Mouse (Mus musculus) thymus, postnatal 14 days (tissue): ENCODE measurements around the gene Rere.

Experiments used
- DNase-seq: peaks from one replicate; pipeline ENCODE4 v3.0.0; 2021

Gene Rere

DNA sequence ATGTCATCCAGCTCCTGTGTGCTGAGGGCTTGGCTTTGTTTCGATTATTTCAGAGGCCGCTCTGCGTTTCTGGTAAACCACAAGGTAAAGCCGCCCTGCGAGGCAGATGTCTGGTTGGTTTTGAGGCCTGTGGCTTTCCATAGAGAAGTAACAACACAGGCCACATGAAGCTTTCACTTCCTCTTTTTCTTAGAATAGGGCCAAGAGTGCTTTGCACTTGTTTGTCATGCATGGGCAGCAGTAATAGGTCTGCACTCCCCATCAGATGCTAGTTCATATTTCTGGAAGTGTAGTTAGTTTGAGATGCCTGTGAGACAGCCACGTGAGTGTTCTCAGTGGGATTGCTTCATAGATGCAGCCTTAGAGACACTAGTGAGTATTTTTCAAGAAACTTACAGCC is 284.7 kb downstream of the Rere start:
- peak; percentile 76 for DNase-seq

- DNase-seq = peak; percentile 48
These were observed 287.1 kb downstream of the Rere start for GRCm38 (mm10) chr4:150568318-150569134.

DNA sequence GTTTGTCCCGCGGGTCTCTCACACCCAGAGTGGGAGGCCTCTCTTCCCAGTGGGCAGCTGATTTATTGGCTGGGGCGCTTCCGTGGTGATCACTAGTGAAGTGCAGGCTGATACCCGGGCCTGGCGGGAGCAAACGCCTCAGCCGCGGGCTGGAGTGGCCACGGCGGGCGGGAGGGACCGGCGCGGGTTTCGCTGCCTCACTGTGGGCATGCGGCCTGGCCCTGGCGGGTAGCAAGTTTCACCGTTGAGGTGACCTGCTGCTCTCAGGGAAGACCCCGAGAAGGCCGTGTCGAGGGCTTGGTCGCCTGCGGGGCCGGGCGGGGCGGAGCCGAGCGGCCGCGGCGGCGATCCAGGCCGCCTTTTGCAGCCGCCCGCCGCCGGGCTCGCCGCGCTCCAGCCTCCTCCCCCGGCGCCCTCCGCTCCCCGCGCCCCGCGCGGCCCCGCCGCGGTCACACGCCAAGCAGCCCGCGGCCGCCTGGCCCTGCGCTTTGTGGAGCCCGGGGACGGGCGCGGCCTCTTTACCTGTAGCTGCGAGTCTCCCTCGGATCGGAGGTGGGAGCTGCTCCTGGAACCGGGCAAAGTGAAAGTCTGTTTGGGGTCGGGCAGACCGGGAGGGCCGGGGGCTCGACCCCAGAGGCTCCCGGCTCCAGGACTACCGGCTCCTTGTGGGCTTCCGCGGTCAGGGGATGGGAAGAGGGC is 287.8 kb downstream of the Rere start:
- peak; percentile 59 for DNase-seq

DNA sequence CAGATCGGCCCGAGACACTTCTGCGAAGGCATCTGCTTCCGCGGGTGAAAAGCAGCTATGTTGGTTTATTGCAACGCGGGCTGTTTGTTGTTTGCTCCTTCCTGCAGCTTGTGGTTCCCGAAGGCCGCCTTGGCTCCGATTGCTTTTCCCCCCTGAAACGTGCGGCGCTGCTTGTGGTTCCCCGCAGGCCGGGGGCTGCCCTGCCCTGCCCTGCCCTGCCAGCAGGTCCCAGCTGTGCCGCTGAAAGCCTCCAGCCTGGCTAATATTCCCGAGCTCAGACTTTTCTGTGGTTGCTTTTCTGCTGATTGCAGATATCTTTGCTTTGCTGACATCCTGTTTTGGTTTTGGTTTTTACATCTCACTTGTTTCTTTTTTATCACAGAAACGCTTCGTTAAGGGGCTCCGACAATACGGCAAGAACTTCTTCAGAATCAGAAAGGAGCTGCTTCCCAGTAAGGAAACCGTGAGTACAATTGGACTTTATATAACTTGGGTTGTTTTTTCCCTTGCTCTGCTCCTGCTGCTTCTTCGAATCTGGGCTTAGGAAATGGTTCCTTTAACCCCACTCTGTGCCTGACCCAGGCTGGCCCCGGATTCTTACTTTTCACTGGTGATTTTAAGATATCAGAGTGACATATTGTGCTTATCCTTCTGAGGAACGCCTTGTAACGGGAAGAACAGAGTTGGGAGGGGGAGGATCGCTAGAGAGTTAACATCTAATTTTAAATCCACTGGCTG is 288.6 kb downstream of the Rere start:
- peak; percentile 68 for DNase-seq

DNA sequence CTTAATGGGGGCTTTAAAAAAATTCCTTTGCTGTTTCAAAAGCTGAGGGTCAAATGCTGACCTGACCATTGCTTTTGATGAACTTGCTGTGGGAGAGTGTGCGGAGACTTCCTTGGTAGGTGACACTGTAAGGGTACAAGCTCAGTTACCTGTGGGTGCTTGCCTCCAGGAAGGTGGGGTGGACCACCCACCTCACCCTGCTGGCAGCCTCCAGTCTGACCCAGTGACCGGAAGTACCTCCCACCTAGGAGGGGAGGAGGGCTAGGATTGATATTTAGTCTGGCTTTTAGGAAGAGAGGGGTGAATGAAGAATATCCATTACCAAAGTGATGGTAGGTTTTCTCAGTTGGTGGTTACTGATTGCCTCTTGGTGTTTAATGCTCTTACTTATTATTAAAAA is 289.3 kb downstream of the Rere start:
- DNase-seq = no peak

- no peak for DNase-seq
These were observed 290.8 kb downstream of the Rere start for GRCm38 (mm10) chr4:150572104-150572691.

DNA sequence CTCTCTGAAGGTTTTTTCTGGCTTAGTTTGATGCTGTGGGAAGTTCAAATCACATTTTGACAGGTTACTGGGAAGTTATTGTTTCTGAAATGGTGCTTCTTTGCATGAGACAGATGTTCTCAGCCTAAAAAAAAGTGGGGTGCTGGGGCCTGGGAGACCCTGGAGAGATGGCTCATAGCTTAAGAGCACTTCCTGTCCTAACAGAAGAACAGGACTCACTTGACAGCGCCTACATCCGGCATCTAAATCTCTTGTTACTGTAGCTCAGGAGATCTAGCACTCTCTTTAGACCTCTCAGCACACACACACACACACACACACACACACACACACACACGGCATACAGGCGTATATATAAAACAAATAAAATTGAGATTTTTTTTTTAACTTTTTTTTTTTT is 291.5 kb downstream of the Rere start:
- DNase-seq = no peak

- DNase-seq = no peak
These were observed 294.1 kb downstream of the Rere start for GRCm38 (mm10) chr4:150575363-150576092.

DNA sequence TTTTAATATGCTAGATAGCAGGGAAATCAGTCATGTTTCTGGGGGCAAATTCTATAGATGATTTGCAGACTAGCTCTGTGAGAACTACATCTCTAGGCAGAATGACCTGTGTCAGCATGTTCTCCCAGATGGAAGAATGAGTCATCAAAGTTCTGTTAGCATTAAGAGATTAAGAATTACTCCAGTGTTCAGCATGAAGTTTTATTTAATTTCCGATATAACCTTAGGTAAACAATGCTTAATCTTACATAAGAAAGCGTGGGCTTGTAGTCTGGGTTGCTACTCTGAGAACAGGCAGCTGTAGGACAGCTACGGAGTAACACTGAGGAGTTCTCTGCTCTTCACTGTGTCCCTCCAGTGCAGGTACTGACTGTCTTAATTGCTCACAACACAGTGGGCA is 294.9 kb downstream of the Rere start:
- DNase-seq = no peak

- DNase-seq = no peak
These were observed 296.6 kb downstream of the Rere start for GRCm38 (mm10) chr4:150578021-150578420.

GRCm38 (mm10) chr4:150581931-150582723 is 300.7 kb downstream of the Rere start:
- no peak for DNase-seq

- DNase-seq = no peak
These were observed 301.7 kb downstream of the Rere start for GRCm38 (mm10) chr4:150582966-150583776.

GRCm38 (mm10) chr4:150583777-150584135 is 302.3 kb downstream of the Rere start:
- no peak for DNase-seq

GRCm38 (mm10) chr4:150585800-150586199 is 304.4 kb downstream of the Rere start:
- no peak for DNase-seq

DNA sequence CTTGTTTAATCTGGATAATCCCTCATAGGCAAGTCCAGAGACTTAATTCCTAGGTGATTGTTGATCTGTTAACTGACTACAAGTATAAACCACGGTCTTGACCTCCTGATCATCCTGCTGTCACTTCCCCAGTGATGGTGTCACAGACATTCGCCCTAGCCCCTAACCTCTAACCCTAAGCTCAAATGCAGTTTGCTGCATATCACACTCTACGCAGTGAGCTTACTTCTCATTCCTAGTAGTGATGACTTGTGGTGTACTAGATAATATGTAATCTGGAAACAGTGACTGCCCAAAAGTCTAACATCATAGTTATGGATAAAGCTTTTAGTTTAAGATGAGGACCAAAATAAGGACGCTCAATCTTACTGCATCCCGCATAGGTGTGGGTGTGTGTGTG is 304.8 kb downstream of the Rere start:
- DNase-seq = no peak

- DNase-seq = no peak
These were observed 306.3 kb downstream of the Rere start for GRCm38 (mm10) chr4:150587597-150588299.

DNA sequence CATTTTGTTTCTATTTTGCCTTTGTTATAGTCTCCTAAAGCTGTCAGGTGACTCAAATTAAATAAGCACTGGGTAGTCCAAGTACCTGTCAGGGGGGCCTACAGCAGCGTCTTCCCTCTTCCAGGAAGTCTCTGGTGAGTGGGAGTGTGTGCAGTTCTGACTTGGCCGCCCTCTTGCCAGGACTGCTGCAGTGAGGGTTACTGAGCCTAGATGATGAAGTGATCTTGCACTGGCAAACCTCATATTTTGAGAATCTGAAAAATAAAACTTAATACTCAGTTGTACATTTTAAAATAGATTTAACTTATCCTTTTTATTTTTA is 306.8 kb downstream of the Rere start:
- DNase-seq = no peak

DNA sequence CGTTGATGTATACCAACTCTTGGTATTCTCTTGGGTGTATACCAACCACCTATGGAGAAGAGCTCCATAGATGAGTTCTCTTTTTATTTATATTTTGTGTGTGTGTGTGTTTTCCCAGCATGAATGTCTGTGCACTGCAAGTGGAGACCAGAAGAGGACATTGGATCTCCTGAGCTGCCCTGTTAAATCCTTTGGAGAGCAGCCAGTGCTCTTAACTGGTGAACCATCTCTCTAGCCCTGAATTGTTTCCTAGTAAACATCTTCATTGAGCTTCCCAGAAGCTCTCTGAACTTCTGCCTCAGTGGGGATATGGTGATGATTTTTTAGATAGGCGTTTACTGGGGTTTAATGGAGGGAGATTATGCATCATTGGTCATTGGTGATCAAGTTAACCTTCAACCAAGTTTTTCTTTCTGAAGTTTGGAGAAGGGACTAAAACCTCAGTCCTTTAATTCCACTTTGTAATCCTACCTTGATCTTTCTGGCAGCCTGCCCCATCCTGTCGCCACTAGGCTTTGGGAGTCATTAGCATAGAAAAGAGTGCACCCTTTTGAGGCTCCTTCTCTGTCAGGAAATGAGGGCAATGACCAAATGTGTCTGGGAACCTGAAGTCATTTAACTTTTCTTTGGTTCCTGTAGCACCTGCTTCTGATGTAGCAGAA is 309.3 kb downstream of the Rere start:
- no peak for DNase-seq

GRCm38 (mm10) chr4:150591602-150592001 is 310.2 kb downstream of the Rere start:
- no peak for DNase-seq

DNA sequence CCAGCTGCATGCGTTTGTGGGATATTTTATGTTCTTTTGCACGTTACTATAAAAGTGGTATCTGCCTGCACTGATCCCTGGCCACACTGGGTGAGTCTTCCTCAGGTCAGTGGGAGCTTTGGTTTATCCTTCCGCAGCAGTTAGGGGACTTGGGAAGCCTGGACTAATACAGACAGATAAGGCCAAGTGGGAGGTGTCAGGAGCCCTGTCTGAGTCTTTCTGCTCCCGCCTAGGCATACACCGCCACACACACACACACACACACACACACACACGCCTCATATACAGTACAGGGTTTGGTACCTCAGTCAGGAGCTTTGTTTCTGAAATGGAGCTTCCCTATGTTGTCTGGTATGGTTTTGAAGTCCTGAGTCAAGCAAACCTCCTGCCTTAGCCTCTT is 310.6 kb downstream of the Rere start:
- no peak for DNase-seq
